Mouse (Mus musculus) frontal cortex, postnatal 14 days (tissue): ENCODE data around the gene Flt1.

Experiments used
- DNase-seq, 2 experiments: peaks; one replicate each; pipeline ENCODE4 v3.0.0; 2022; ENCODE audit warnings: low spot score in 2 of 2

Flt1 gene

GRCm38 (mm10) chr5:147725831-147726700, at the start of gene Flt1:
Flt1 (minus strand) TSS chr5:147726011.
- peak in 1 of 2 experiments; percentile 8 for DNase-seq

GRCm38 (mm10) chr5:147775222-147775621, 49.4 kb upstream of the Flt1 start:
- DNase-seq = no peak

GRCm38 (mm10) chr5:147769918-147770317, 44.1 kb upstream of the Flt1 start:
- no peak for DNase-seq

GRCm38 (mm10) chr5:147764061-147764460, 38.2 kb upstream of the Flt1 start:
- DNase-seq = no peak

- no peak for DNase-seq
These were observed 36.2 kb upstream of the Flt1 start for GRCm38 (mm10) chr5:147761984-147762383.

GRCm38 (mm10) chr5:147761275-147761674, 35.5 kb upstream of the Flt1 start:
- no peak for DNase-seq

GRCm38 (mm10) chr5:147758640-147759319, 33.0 kb upstream of the Flt1 start:
- no peak for DNase-seq

- no peak for DNase-seq
These were observed 32.2 kb upstream of the Flt1 start for GRCm38 (mm10) chr5:147757832-147758587.

GRCm38 (mm10) chr5:147752914-147753341, 27.1 kb upstream of the Flt1 start:
- DNase-seq = no peak

GRCm38 (mm10) chr5:147751673-147752130, 25.9 kb upstream of the Flt1 start:
- DNase-seq = peak in 1 of 2 experiments; percentile 7

GRCm38 (mm10) chr5:147749972-147750371, 24.2 kb upstream of the Flt1 start:
- DNase-seq = no peak

- DNase-seq = peak in 1 of 2 experiments; percentile 23
These were observed 22.3 kb upstream of the Flt1 start for GRCm38 (mm10) chr5:147748081-147748581.

GRCm38 (mm10) chr5:147744900-147745653, 19.3 kb upstream of the Flt1 start:
- DNase-seq = no peak

- DNase-seq = no peak
These were observed 16.8 kb upstream of the Flt1 start for GRCm38 (mm10) chr5:147742468-147743111.

- no peak for DNase-seq
These were observed 11.0 kb upstream of the Flt1 start for GRCm38 (mm10) chr5:147736766-147737280.

- no peak for DNase-seq
These were observed 7.9 kb upstream of the Flt1 start for GRCm38 (mm10) chr5:147733682-147734081.

- no peak for DNase-seq
These were observed 7.1 kb upstream of the Flt1 start for GRCm38 (mm10) chr5:147732926-147733325.

- DNase-seq = no peak
These were observed 1.7 kb upstream of the Flt1 start for GRCm38 (mm10) chr5:147727481-147727880.

GRCm38 (mm10) chr5:147726701-147727393, 1.0 kb upstream of the Flt1 start:
- DNase-seq = no peak
